Mouse (Mus musculus) embryonic facial prominence, embryonic 11.5 days (tissue): Measurements from ENCODE around the gene Trappc3. TPM values are rescaled to one million over a fixed set of nuclear protein-coding genes. Genes with fewer than 3 reads are reported as not detected.

ENCODE experiments used
- ATAC-seq: fragments of 200-750 bp; cut with Nextera tagmentation; replicated peaks from 2 replicates; pipeline ENCODE4 v1.8.0; 2017; ENCODE audit warnings: low read depth; ENCODE audit not compliant: insufficient number of reproducible peaks, low FRiP score, low TSS enrichment
- DNase-seq: peaks from one replicate; pipeline ENCODE4 v3.0.0-alpha.2; 2015; ENCODE audit warnings: low spot score
- H3K27ac ChIP-seq: fragments of 300-500 bp; sonication (generic); replicated peaks from 2 replicates; pipeline ENCODE4 v1.5.1; 2014; ENCODE audit warnings: mild to moderate bottlenecking, low read depth, low read length, control low read depth
- H3K27me3 ChIP-seq: fragments of 300-500 bp; sonication (generic); 2 replicates; pipeline ENCODE4 v1.6.1; 2014; ENCODE audit warnings: mild to moderate bottlenecking, low read length, moderate library complexity, mixed read lengths; ENCODE audit not compliant: control insufficient read depth, insufficient read depth
- H3K36me3 ChIP-seq: fragments of 300-500 bp; sonication (generic); replicated peaks from 2 replicates; pipeline ENCODE4 v1.6.1; 2014; ENCODE audit warnings: low read depth, mild to moderate bottlenecking, low read length, moderate library complexity, mixed read lengths; ENCODE audit not compliant: control insufficient read depth, insufficient read depth
- H3K4me1 ChIP-seq: fragments of 300-500 bp; sonication (generic); 2 replicates; pipeline ENCODE4 v1.6.1; 2014; ENCODE audit warnings: low read length, mixed read lengths; ENCODE audit not compliant: control insufficient read depth, insufficient read depth
- H3K4me2 ChIP-seq: fragments of 300-500 bp; sonication (generic); 2 replicates; pipeline ENCODE4 v1.6.1; 2014; ENCODE audit warnings: low read depth, mild to moderate bottlenecking, control low read depth, low read length, moderate library complexity
- H3K4me3 ChIP-seq: fragments of 300-500 bp; sonication (generic); 2 replicates; pipeline ENCODE4 v1.5.1; 2014; ENCODE audit warnings: low read depth, low read length, control low read depth
- H3K9ac ChIP-seq: fragments of 300-500 bp; sonication (generic); replicated peaks from 2 replicates; pipeline ENCODE4 v1.6.1; 2014; ENCODE audit warnings: mild to moderate bottlenecking, control low read depth, low read length
- H3K9me3 ChIP-seq: fragments of 300-500 bp; sonication (generic); replicated peaks from 2 replicates; pipeline ENCODE4 v1.6.1; 2016; ENCODE audit warnings: mild to moderate bottlenecking, low read length, inconsistent platforms, mixed read lengths; ENCODE audit not compliant: control insufficient read depth
- WGBS: fragments of 180-500 bp; shearing (Covaris S2); extraction: QIAGEN DNeasy Blood & Tissue Kit; methylation state at CpG from one replicate; pipeline ENCODE4 v1.1.7; 2014; 5-methylcytosine and 5-hydroxymethylcytosine counted together
- polyA plus RNA-seq: library from polyadenylated mRNA; unstranded; fragments of >200 nt; fragmentation: Nextera tagmentation; extraction: Ambion mirVana; gene quantifications from 2 replicates; pipeline ENCODE4 v1.2.1, GENCODE M21; 2014

The Trappc3 gene
- polyA plus RNA-seq, 1 experiment from 2014 or later, result 36.7 TPM

- Histone ChIP-seq H3K9ac (peak overlapping the region; percentile 1; the same call in 1 of the 2 replicates), H3K4me1 (peaks cover 11% of the 10 kb centered on the region), H3K4me3 (no peak overlapping the region), H3K27me3 (no peaks in the 10 kb centered on the region), H3K27ac (no peak overlapping the region), H3K9me3 (0 out of 2 replicates have a peak, but pooled peaks cover 2% of the 10 kb centered on the region), H3K4me2 (no peak overlapping the region), H3K36me3 (no peaks in the 10 kb centered on the region)
- ATAC-seq, result no peak
- 77% methylated on average over 7 of the region's 7 CpGs for WGBS
- DNase-seq, result no peak
Measured at GRCm38 (mm10) chr4:126310344-126310743, 48.2 kb downstream of the Trappc3 start.

- Histone ChIP-seq H3K4me3 (no peak overlapping the region), H3K4me2 (no peak overlapping the region), H3K9me3 (no peaks in the 10 kb centered on the region), H3K4me1 (peaks cover 11% of the 10 kb centered on the region), H3K27me3 (no peaks in the 10 kb centered on the region), H3K27ac (no peak overlapping the region), H3K9ac (no peak overlapping the region), H3K36me3 (peaks cover 7% of the 10 kb centered on the region; the same call in 1 of the 2 replicates)
- no peak for ATAC-seq
- no peak for DNase-seq
- whole genome bisulfite sequencing, result 89% methylated on average over 14 of the region's 16 CpGs
Measured at GRCm38 (mm10) chr4:126311566-126312200, 49.6 kb downstream of the Trappc3 start.

- WGBS, result 20% methylated on average over 5 of the region's 5 CpGs
- H3K9ac ChIP-seq, result peak overlapping the region; percentile 4; the same call in 1 of the 2 replicates
Measured at GRCm38 (mm10) chr4:126313202-126313601, 51.1 kb downstream of the Trappc3 start.

GRCm38 (mm10) chr4:126314393-126314792, 52.3 kb downstream of the Trappc3 start:
- H3K9ac ChIP-seq, result no peak overlapping the region

More at GRCm38 (mm10) chr4:126313202-126313601, 51.1 kb downstream of the Trappc3 start:
- peaks cover 11% of the 10 kb centered on the region for H3K4me1 ChIP-seq
- ATAC-seq (no peak), DNase-seq (no peak)
- H3K9me3 ChIP-seq, result no peaks in the 10 kb centered on the region
- no peaks in the 10 kb centered on the region for H3K27me3 ChIP-seq
- no peak overlapping the region for H3K4me3 ChIP-seq
- H3K36me3 ChIP-seq, result peaks cover 16% of the 10 kb centered on the region
- no peak overlapping the region for H3K4me2 ChIP-seq
- H3K27ac ChIP-seq, result peak overlapping the region; percentile 67

GRCm38 (mm10) chr4:126315931-126316330, 53.8 kb downstream of the Trappc3 start:
- no peaks in the 10 kb centered on the region for H3K27me3 ChIP-seq
- H3K4me2 ChIP-seq, result no peak overlapping the region
- no peaks in the 10 kb centered on the region for H3K9me3 ChIP-seq
- ATAC-seq (no peak), DNase-seq (no peak)
- peaks cover 18% of the 10 kb centered on the region for H3K36me3 ChIP-seq
- no peak overlapping the region for H3K9ac ChIP-seq
- no peak overlapping the region for H3K4me3 ChIP-seq
- H3K27ac ChIP-seq, result no peak overlapping the region
- WGBS, result 48% methylated on average over 5 of the region's 5 CpGs
- peaks cover 11% of the 10 kb centered on the region for H3K4me1 ChIP-seq

More at GRCm38 (mm10) chr4:126314393-126314792, 52.3 kb downstream of the Trappc3 start:
- ATAC-seq, result no peak; the same call in 1 of the 2 replicates
- DNase-seq, result peak; percentile 87
- Histone ChIP-seq H3K9me3 (no peaks in the 10 kb centered on the region), H3K27ac (peak overlapping the region; percentile 56; the same call in 1 of the 2 replicates), H3K4me2 (no peak overlapping the region), H3K4me1 (peaks cover 11% of the 10 kb centered on the region), H3K4me3 (no peak overlapping the region), H3K27me3 (no peaks in the 10 kb centered on the region), H3K36me3 (peaks cover 18% of the 10 kb centered on the region)
- WGBS, result 23% methylated on average over 10 of the region's 10 CpGs

- H3K4me3 ChIP-seq, result no peak overlapping the region
- H3K27me3 ChIP-seq, result no peaks in the 10 kb centered on the region
- WGBS, result 89% methylated on average over 13 of the region's 13 CpGs
- no peak overlapping the region for H3K4me2 ChIP-seq
- peaks cover 18% of the 10 kb centered on the region for H3K36me3 ChIP-seq
- no peak for DNase-seq
- no peak overlapping the region for H3K27ac ChIP-seq
- H3K9me3 ChIP-seq, result no peaks in the 10 kb centered on the region
- ATAC-seq, result no peak
- H3K4me1 ChIP-seq, result peaks cover 11% of the 10 kb centered on the region
- no peak overlapping the region for H3K9ac ChIP-seq
Measured at GRCm38 (mm10) chr4:126316443-126317040, 54.4 kb downstream of the Trappc3 start.

GRCm38 (mm10) chr4:126319806-126320205, 57.7 kb downstream of the Trappc3 start:
- Histone ChIP-seq H3K4me3 (no peak overlapping the region), H3K27ac (no peak overlapping the region), H3K27me3 (peaks cover 7% of the 10 kb centered on the region), H3K4me1 (no peaks in the 10 kb centered on the region), H3K36me3 (peaks cover 18% of the 10 kb centered on the region), H3K9ac (no peak overlapping the region), H3K4me2 (no peak overlapping the region), H3K9me3 (no peaks in the 10 kb centered on the region)
- 88% methylated on average over 6 of the region's 6 CpGs for WGBS
- ATAC-seq, result no peak
- DNase-seq, result no peak
